ENCODE assay signal across 24 mouse cellular contexts in genomic region chr7:126017455-126017854, GRCm38 (mm10).
"Had no signal": no experiment of that assay in that cellular context is flagged by ENCODE, and none has a peak within 500 bp of the region (broad histone marks: within the 10 kb centered on the region; RNA-seq: fewer than 3 reads in every experiment).

No protein-coding gene starts in this region.

- ATAC-seq: forebrain, postnatal 0 days; hindbrain, postnatal 0 days; intestine, embryonic 16.5 days had no signal

- H3K9ac ChIP-seq: forebrain, postnatal 0 days; heart, embryonic 13.5 days; heart, embryonic 15.5 days; hindbrain, embryonic 13.5 days; hindbrain, embryonic 15.5 days; kidney, embryonic 15.5 days; limb, embryonic 12.5 days had no signal

- H3K4me3 ChIP-seq: heart, adult 2 months; heart, embryonic 13.5 days; heart, embryonic 15.5 days; hindbrain, embryonic 13.5 days; hindbrain, embryonic 15.5 days; kidney, embryonic 15.5 days; left cerebral cortex, adult 2 months; limb, embryonic 10.5 days; limb, embryonic 12.5 days had no signal

- H3K27me3 ChIP-seq: heart, embryonic 13.5 days; heart, embryonic 15.5 days; hindbrain, embryonic 15.5 days; kidney, embryonic 15.5 days; limb, embryonic 12.5 days had no signal

- H3K4me2 ChIP-seq: heart, embryonic 11.5 days; heart, embryonic 13.5 days; heart, embryonic 15.5 days; hindbrain, embryonic 13.5 days; hindbrain, embryonic 15.5 days; kidney, embryonic 15.5 days; limb, embryonic 12.5 days had no signal

- DNase-seq: forebrain, postnatal 0 days; gastrocnemius, postnatal 14 days; gastrocnemius, postnatal 36 days; heart, adult 11 months; heart, adult 2 months; heart, postnatal 14 days; heart, postnatal 36 days; kidney, adult 11 months; kidney, adult 2 months; kidney, adult 9 months; kidney, postnatal 14 days; kidney, postnatal 36 days had no signal

- H3K27ac ChIP-seq: heart, adult 2 months; heart, embryonic 13.5 days; heart, embryonic 15.5 days; hindbrain, embryonic 13.5 days; hindbrain, embryonic 15.5 days; hindbrain, postnatal 0 days; kidney, embryonic 15.5 days; kidney, postnatal 0 days; left cerebral cortex, adult 2 months; limb, embryonic 10.5 days; limb, embryonic 12.5 days had no signal

- H3K36me3 ChIP-seq: heart, embryonic 13.5 days; heart, embryonic 15.5 days; hindbrain, embryonic 13.5 days; hindbrain, embryonic 15.5 days; kidney, embryonic 15.5 days; limb, embryonic 10.5 days; limb, embryonic 12.5 days had no signal

- H3K9me3 ChIP-seq: heart, embryonic 13.5 days; heart, embryonic 15.5 days; hindbrain, embryonic 13.5 days; hindbrain, embryonic 15.5 days; kidney, embryonic 15.5 days; limb, embryonic 10.5 days; limb, embryonic 12.5 days had no signal
